Mouse (Mus musculus) forebrain, embryonic 13.5 days (tissue): ENCODE measurements around the gene B230118H07Rik. TPM values are rescaled to one million over a fixed set of nuclear protein-coding genes. Genes with fewer than 3 reads are reported as not detected.
A peak's percentile ranks its signal among the peaks of the same experiment; 100 is the strongest.

Experiments
- ATAC-seq: fragments of 200-750 bp; cut with Nextera tagmentation; 2 replicates; pipeline ENCODE4 v1.8.0; 2017
- H3K27ac ChIP-seq: fragments of 300-500 bp; sonication (generic); 2 replicates; pipeline ENCODE4 v1.5.1; 2015; ENCODE audit warnings: inconsistent platforms, mild to moderate bottlenecking, moderate library complexity
- H3K27me3 ChIP-seq: fragments of 300-500 bp; sonication (generic); 2 replicates; pipeline ENCODE4 v1.6.1; 2015; ENCODE audit warnings: mild to moderate bottlenecking, inconsistent platforms
- H3K36me3 ChIP-seq: fragments of 300-500 bp; sonication (generic); 2 replicates; pipeline ENCODE4 v1.6.1; 2015; ENCODE audit warnings: mild to moderate bottlenecking, inconsistent platforms; ENCODE audit not compliant: poor library complexity, severe bottlenecking
- H3K4me1 ChIP-seq: fragments of 300-500 bp; sonication (generic); 2 replicates; pipeline ENCODE4 v1.6.1; 2015; ENCODE audit warnings: inconsistent platforms
- H3K4me2 ChIP-seq: fragments of 300-500 bp; sonication (generic); 2 replicates; pipeline ENCODE4 v1.6.1; 2015; ENCODE audit warnings: inconsistent platforms, mild to moderate bottlenecking, moderate library complexity
- H3K4me3 ChIP-seq: fragments of 300-500 bp; sonication (generic); 2 replicates; pipeline ENCODE4 v1.5.1; 2015; ENCODE audit warnings: mild to moderate bottlenecking, inconsistent platforms
- H3K9ac ChIP-seq: fragments of 300-500 bp; sonication (generic); 2 replicates; pipeline ENCODE4 v1.6.1; 2015; ENCODE audit warnings: mild to moderate bottlenecking, inconsistent platforms
- H3K9me3 ChIP-seq: fragments of 300-500 bp; sonication (generic); replicated peaks from 2 replicates; pipeline ENCODE4 v1.6.1; 2016; ENCODE audit warnings: inconsistent platforms
- WGBS: fragments of 180-500 bp; shearing (Covaris S2); methylation state at CpG from one replicate; pipeline ENCODE4 v1.1.7; 2015; 5-methylcytosine and 5-hydroxymethylcytosine counted together
- polyA plus RNA-seq: library from polyadenylated mRNA; unstranded; fragments of >200 nt; fragmentation: Nextera tagmentation; extraction: Ambion mirVana; gene quantifications from 2 replicates; pipeline ENCODE4 v1.2.1, GENCODE M21; 2015

The B230118H07Rik gene
- polyA plus RNA-seq, 1 experiment from 2014 or later = 53.6 TPM

DNA sequence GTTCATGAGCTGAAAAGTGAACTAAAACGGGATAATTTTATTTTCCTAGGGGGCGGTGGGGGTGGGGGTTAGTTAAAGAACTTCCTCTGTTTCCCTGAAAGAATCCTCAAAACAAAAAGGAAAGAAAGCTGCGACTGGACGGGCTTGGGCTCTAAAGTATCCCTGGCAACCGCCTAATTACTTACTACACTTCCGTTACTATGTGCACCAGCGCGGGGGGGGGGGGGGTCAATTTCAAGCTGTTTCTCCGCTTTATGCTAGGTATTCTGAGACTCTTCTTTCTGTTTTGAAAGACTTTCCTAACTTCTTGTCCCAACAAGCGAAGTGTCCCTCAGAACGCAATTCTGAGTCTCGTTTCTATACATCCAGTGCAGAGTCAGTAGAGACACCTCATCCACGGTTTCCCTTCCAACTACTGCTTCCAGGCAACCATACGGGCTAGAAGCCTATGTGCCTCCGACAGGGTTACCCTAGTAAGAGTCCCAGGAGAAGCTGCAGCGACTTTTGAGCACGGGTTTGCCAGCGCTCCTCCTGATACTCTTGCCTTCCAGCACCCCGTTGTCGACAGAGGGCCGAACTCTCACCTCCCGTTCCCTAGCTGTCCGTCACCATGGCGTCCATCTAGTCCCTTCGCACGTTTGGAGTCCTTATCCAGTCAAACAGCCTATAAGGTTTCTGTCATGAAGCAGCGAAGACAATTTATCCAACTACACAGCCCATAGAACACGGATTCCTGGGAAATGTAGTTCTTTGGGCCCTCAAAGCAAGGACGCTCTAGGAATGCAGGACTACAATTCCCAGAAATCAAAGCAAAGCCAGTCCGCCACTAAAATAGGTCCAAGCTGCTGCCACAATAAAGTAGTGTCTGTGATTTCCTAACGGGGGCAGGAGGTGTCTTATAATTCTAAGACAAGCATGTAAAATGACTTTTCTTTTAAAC lies 20.8 kb downstream of the B230118H07Rik start:
- WGBS = under 1% methylated on average over 31 of the region's 31 CpGs
- Histone ChIP-seq H3K36me3 (no peaks in the 10 kb centered on the region), H3K9me3 (no peaks in the 10 kb centered on the region), H3K27me3 (no peaks in the 10 kb centered on the region), H3K9ac (peak overlapping the region; percentile 79), H3K27ac (peak overlapping the region; percentile 87), H3K4me3 (peak overlapping the region; percentile 68), H3K4me2 (peak overlapping the region; percentile 69), H3K4me1 (peaks cover 7% of the 10 kb centered on the region; the same call in 1 of the 2 replicates)
- ATAC-seq = peak; percentile 99

GRCm38 (mm10) chr2:101627227-101627626 lies 22.1 kb downstream of the B230118H07Rik start:
- Histone ChIP-seq H3K27me3 (no peaks in the 10 kb centered on the region), H3K4me1 (peaks cover 7% of the 10 kb centered on the region; the same call in 1 of the 2 replicates), H3K27ac (no peak overlapping the region), H3K4me3 (no peak overlapping the region), H3K4me2 (no peak overlapping the region), H3K9me3 (no peaks in the 10 kb centered on the region), H3K36me3 (no peaks in the 10 kb centered on the region), H3K9ac (no peak overlapping the region)
- ATAC-seq = no peak

GRCm38 (mm10) chr2:101624526-101624925 lies 24.8 kb downstream of the B230118H07Rik start, which contains the start of gene Rag2:
Gene Rag2 (plus strand): TSS chr2:101624718.
- no peak within 1 kb of the TSS for H3K27ac ChIP-seq
- H3K4me1 ChIP-seq = peaks cover 11% of the 10 kb centered on the region; the same call in 1 of the 2 replicates
- no peak for ATAC-seq
- no peak within 1 kb of the TSS for H3K9ac ChIP-seq
- H3K27me3 ChIP-seq = no peaks in the 10 kb centered on the region
- H3K4me2 ChIP-seq = no peak within 1 kb of the TSS
- H3K36me3 ChIP-seq = no peaks in the 10 kb centered on the region
- H3K9me3 ChIP-seq = no peaks in the 10 kb centered on the region
- 63% methylated on average over 4 of the region's 4 CpGs for WGBS
- no peak within 1 kb of the TSS for H3K4me3 ChIP-seq

DNA sequence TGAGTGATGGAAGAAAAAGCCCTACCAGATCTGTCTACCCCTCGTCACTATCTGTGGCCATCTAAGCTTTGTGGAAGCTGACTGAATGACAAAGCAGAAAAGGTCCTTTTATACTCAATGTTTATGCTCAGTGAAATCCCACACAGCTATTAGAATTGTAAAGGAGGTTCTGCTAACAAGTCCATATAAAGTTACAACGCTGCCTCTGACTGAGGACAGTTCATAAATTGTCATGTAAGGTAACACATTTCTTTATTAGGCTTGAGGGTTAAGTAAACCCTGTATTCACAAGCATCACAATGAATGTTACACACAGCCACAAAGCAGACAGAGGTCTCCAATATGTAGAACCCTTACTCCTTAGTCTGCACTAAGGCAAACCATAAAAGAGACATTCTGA lies 25.3 kb downstream of the B230118H07Rik start:
- Histone ChIP-seq H3K4me1 (peaks cover 9% of the 10 kb centered on the region; the same call in 1 of the 2 replicates), H3K9ac (no peak overlapping the region), H3K4me3 (no peak overlapping the region), H3K9me3 (no peaks in the 10 kb centered on the region), H3K27me3 (no peaks in the 10 kb centered on the region), H3K27ac (no peak overlapping the region), H3K36me3 (no peaks in the 10 kb centered on the region), H3K4me2 (no peak overlapping the region)
- WGBS = 37% methylated on average over 2 of the region's 2 CpGs
- ATAC-seq = no peak

DNA sequence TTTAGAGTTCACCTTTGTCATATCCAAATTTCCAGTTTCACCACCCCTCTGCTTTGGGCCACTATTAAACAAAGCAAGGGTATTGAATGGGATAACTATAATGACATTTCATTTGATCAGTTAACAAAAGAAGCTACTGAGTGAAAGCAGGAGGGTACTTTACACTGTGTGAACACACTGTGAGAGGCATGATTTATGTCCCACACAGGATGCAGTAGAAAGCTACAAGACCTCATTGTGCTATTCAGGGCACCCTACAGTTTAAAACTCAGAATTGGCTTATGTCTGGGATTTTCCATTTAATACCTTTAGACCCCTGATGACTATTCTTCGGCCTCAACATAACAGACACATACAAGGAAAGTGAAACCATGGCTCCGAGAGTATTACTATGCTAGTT lies 26.3 kb downstream of the B230118H07Rik start:
- ATAC-seq = no peak
- H3K36me3 ChIP-seq = no peaks in the 10 kb centered on the region
- H3K4me3 ChIP-seq = no peak overlapping the region
- no peaks in the 10 kb centered on the region for H3K9me3 ChIP-seq
- H3K27me3 ChIP-seq = no peaks in the 10 kb centered on the region
- H3K27ac ChIP-seq = no peak overlapping the region
- H3K4me1 ChIP-seq = peaks cover 9% of the 10 kb centered on the region; the same call in 1 of the 2 replicates
- H3K4me2 ChIP-seq = no peak overlapping the region
- WGBS = 31% methylated on average over 2 of the region's 2 CpGs
- H3K9ac ChIP-seq = no peak overlapping the region

- Histone ChIP-seq H3K9ac (no peak overlapping the region), H3K27me3 (no peaks in the 10 kb centered on the region), H3K4me2 (no peak overlapping the region), H3K4me3 (no peak overlapping the region), H3K27ac (no peak overlapping the region), H3K4me1 (peaks cover 4% of the 10 kb centered on the region; the same call in 1 of the 2 replicates), H3K9me3 (no peaks in the 10 kb centered on the region), H3K36me3 (no peaks in the 10 kb centered on the region)
- ATAC-seq = no peak
- 59% methylated on average over 7 of the region's 7 CpGs for WGBS
Observed at GRCm38 (mm10) chr2:101621611-101622010, 27.7 kb downstream of the B230118H07Rik start.

- H3K27ac ChIP-seq = no peak overlapping the region
- H3K4me2 ChIP-seq = no peak overlapping the region
- H3K9me3 ChIP-seq = no peaks in the 10 kb centered on the region
- H3K4me3 ChIP-seq = no peak overlapping the region
- ATAC-seq = no peak
- H3K4me1 ChIP-seq = peaks cover 10% of the 10 kb centered on the region; the same call in 1 of the 2 replicates
- H3K9ac ChIP-seq = no peak overlapping the region
- 78% methylated on average over 3 of the region's 3 CpGs for WGBS
- no peaks in the 10 kb centered on the region for H3K27me3 ChIP-seq
- no peaks in the 10 kb centered on the region for H3K36me3 ChIP-seq
Observed at GRCm38 (mm10) chr2:101620899-101621298, 28.4 kb downstream of the B230118H07Rik start.

GRCm38 (mm10) chr2:101618373-101618772 lies 31.0 kb downstream of the B230118H07Rik start:
- H3K4me2 ChIP-seq = no peak overlapping the region
- peaks cover 17% of the 10 kb centered on the region for H3K4me1 ChIP-seq
- no peak overlapping the region for H3K27ac ChIP-seq
- no peaks in the 10 kb centered on the region for H3K9me3 ChIP-seq
- WGBS = 85% methylated on average over 4 of the region's 4 CpGs
- no peak for ATAC-seq
- H3K4me3 ChIP-seq = no peak overlapping the region
- no peak overlapping the region for H3K9ac ChIP-seq
- no peaks in the 10 kb centered on the region for H3K27me3 ChIP-seq
- H3K36me3 ChIP-seq = no peaks in the 10 kb centered on the region

DNA sequence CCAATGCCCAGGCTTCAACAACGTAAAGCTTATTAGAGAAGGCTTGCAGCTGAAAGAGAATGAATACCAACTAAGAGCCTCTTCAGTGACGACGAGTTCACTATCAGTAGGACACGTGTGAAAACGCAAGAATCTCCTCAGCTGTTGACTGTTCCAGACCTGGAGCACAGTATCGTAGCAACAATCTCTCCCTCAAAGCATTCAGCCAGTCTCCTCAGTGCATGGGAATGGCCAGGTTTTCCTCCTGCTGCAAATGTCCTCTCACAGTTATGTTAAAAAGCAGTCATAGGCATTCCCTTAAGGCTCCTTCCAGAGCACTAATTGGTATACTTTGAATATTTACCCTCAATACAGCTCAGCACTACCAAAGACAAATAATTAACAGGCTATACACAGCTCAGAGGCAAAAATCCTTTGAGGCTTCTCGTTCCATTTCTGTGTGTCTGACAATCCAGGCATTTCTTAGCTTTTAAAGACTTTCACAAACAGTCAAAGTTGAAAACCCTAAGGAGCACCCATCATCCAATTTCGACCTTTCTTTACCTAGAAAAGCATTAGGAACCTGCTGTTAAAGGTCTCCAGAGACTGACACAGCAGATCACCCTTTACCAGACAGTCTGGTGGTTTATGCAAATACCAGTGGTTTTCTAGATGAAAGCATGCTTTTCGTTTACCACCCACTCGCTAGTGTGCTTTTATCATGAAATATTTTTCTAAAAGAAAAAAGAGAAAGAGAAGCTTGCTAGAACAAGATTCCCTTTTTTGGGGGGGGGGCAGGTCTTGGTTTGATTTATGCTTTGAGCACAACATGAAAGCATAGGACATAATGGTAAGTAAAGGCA lies 33.6 kb downstream of the B230118H07Rik start:
- no peaks in the 10 kb centered on the region for H3K36me3 ChIP-seq
- WGBS = 54% methylated on average over 10 of the region's 10 CpGs
- no peaks in the 10 kb centered on the region for H3K9me3 ChIP-seq
- no peak overlapping the region for H3K4me3 ChIP-seq
- H3K27ac ChIP-seq = no peak overlapping the region
- H3K27me3 ChIP-seq = no peaks in the 10 kb centered on the region
- H3K4me2 ChIP-seq = no peak overlapping the region
- no peak overlapping the region for H3K9ac ChIP-seq
- peaks cover 13% of the 10 kb centered on the region for H3K4me1 ChIP-seq
- no peak; the same call in 1 of the 2 replicates for ATAC-seq

- Histone ChIP-seq H3K4me3 (no peak overlapping the region), H3K9ac (no peak overlapping the region), H3K36me3 (no peaks in the 10 kb centered on the region), H3K4me2 (no peak overlapping the region), H3K4me1 (peaks cover 12% of the 10 kb centered on the region), H3K27ac (no peak overlapping the region), H3K27me3 (no peaks in the 10 kb centered on the region), H3K9me3 (no peaks in the 10 kb centered on the region)
- WGBS = 87% methylated on average over 3 of the region's 3 CpGs
- no peak for ATAC-seq
Observed at GRCm38 (mm10) chr2:101610861-101611260, 38.5 kb downstream of the B230118H07Rik start.

DNA sequence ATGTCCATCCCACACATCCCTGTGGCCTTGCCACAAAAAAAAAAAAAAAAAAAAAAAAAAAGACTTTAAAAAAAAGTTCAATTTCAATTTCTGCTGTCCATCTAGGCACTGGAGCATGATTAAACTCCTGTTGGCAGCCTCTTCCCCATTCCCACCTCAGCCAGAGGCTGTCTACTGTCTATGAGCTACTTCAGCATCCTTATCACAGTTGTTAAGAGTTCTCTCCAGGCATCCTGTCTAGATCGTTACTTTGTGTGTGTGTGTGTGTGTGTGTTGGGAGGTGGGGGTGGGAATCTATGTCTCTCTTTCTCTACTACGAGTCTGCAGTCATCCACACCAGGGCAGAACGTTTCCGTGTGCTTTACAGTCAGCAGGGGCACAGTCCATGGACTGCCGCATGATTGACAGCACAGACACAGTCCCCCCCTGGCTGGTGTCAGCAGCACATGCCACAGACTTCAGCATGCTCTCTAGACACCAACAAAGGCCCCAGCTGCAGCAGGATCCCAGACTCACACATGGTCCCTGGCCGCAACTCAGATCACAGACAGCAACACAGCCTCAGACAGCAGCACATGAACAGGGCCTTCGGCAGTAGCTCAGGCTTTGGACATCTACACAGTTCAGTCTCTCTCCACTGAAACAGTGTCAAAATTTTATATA lies 41.0 kb downstream of the B230118H07Rik start:
- Histone ChIP-seq H3K4me3 (no peak overlapping the region), H3K36me3 (no peaks in the 10 kb centered on the region), H3K4me1 (peaks cover 5% of the 10 kb centered on the region), H3K27ac (no peak overlapping the region), H3K27me3 (no peaks in the 10 kb centered on the region), H3K4me2 (no peak overlapping the region), H3K9ac (peak overlapping the region; percentile 34; the same call in 1 of the 2 replicates), H3K9me3 (no peaks in the 10 kb centered on the region)
- peak; percentile 96 for ATAC-seq
- 55% methylated on average over 7 of the region's 7 CpGs for WGBS
